Mouse (Mus musculus) gastrocnemius, postnatal 14 days (tissue): Measurements from ENCODE around the gene Hnrnph1. TPM values are rescaled to one million over a fixed set of nuclear protein-coding genes. Genes with fewer than 3 reads are reported as not detected.

Experiments used
- microRNA-seq, 2 experiments: library from miRNA; unstranded; fragments of <30 nt; microRNA quantifications; one replicate each; pipeline ENCODE4 v1.2.0; 2021
- total RNA-seq, 2 experiments: library from RNA; stranded (reverse); gene quantifications; 2 replicates each; pipeline ENCODE4 v1.2.3; 2021

The Hnrnph1 gene
- total RNA-seq, 2 experiments from 2014 or later, result 77.9 to 81.6 TPM

Small RNA genes lying within 50 kb of the gene (microRNA-seq; reads per million reads assigned to microRNA genes)
- 0 reads per million in 2 experiments for gene Mir804

Other genes with a start within 250 kb of the Hnrnph1 start
- gene Tbc1d9b, start 245.6 kb upstream of the Hnrnph1 start, total RNA-seq, result 10 to 100 TPM; 22.7 to 23.4 TPM
- gene Mrnip, start 202.5 kb upstream of the Hnrnph1 start, total RNA-seq, result 1 to 10 TPM; 5.0 to 5.4 TPM
- gene Sqstm1, start 166.2 kb upstream of the Hnrnph1 start, total RNA-seq, result 100 to 1,000 TPM; 217 to 261 TPM
- 10 to 100 TPM; 24.8 to 25.5 TPM for gene Mgat4b, start 166.1 kb upstream of the Hnrnph1 start, total RNA-seq
- 1 to 10 TPM; 1.9 to 2.0 TPM for gene Ltc4s, start 138.4 kb upstream of the Hnrnph1 start, total RNA-seq
- gene Maml1, start 84.7 kb upstream of the Hnrnph1 start, total RNA-seq, result 1 to 10 TPM; 9.0 to 9.1 TPM
- gene Canx, start 51.3 kb upstream of the Hnrnph1 start, total RNA-seq, result 100 to 1,000 TPM; 104 to 133 TPM
- not detected for gene Cby3, start 22.5 kb upstream of the Hnrnph1 start, total RNA-seq
- gene Rufy1, start 54.1 kb downstream of the Hnrnph1 start, total RNA-seq, result 10 to 100 TPM; 17.4 to 18.2 TPM
- gene Adamts2, start 225.1 kb downstream of the Hnrnph1 start, total RNA-seq, result 10 to 100 TPM; 19.0 to 26.6 TPM